Mouse (Mus musculus): ENCODE results near the gene Mms22l. TPM values are rescaled to one million over a fixed set of nuclear protein-coding genes. Genes with fewer than 3 reads are reported as not detected.

Gene Mms22l
- polyA plus RNA-seq, 1 experiment, result 1.5 TPM

GRCm38 (mm10) chr4:24583997-24584396 lies 87.7 kb downstream of the Mms22l start:
- no peak overlapping the region for H3K4me3 ChIP-seq (ENCODE audit: low read depth, low read length)
- TF ChIP-seq POLR2A (IDR thresholded peaks at IDR 0.05; ENCODE audit: low read depth, low read length) (no peak), CTCF (IDR thresholded peaks at IDR 0.05; ENCODE audit: extremely low read depth, insufficient read length, insufficient replicate concordance, low read depth, low read length) (no peak)
- H3K36me3 ChIP-seq (ENCODE audit: control insufficient read depth, insufficient read depth, low read length), result peaks cover 10% of the 10 kb centered on the region; the same call in 1 of the 2 replicates
- no peak overlapping the region for H3K27ac ChIP-seq (ENCODE audit: insufficient read depth, low read depth, low read length)
- 97% methylated on average over 3 of the region's 3 CpGs for WGBS
- H3K4me1 ChIP-seq (ENCODE audit: control insufficient read depth, insufficient read depth, insufficient read length, low read length), result no peaks in the 10 kb centered on the region
- H3K27me3 ChIP-seq (ENCODE audit: control insufficient read depth, insufficient read depth, low read length), result no peaks in the 10 kb centered on the region

GRCm38 (mm10) chr4:24594824-24595223 lies 98.6 kb downstream of the Mms22l start:
- H3K36me3 ChIP-seq (ENCODE audit: control insufficient read depth, insufficient read depth, low read length), result 0 out of 2 replicates have a peak, but pooled peaks cover 4% of the 10 kb centered on the region
- no peak overlapping the region for H3K27ac ChIP-seq (ENCODE audit: insufficient read depth, low read depth, low read length)
- no peak for TF ChIP-seq CTCF (IDR thresholded peaks at IDR 0.05; ENCODE audit: extremely low read depth, insufficient read length, insufficient replicate concordance, low read depth, low read length)
- TF ChIP-seq POLR2A (IDR thresholded peaks at IDR 0.05; ENCODE audit: low read depth, low read length), result no peak
- H3K4me1 ChIP-seq (ENCODE audit: control insufficient read depth, insufficient read depth, insufficient read length, low read length), result no peaks in the 10 kb centered on the region
- no peak overlapping the region for H3K4me3 ChIP-seq (ENCODE audit: low read depth, low read length)
- H3K27me3 ChIP-seq (ENCODE audit: control insufficient read depth, insufficient read depth, low read length), result no peaks in the 10 kb centered on the region

GRCm38 (mm10) chr4:24596942-24597611 lies 100.8 kb downstream of the Mms22l start:
- peaks cover 7% of the 10 kb centered on the region; the same call in 1 of the 2 replicates for H3K36me3 ChIP-seq (ENCODE audit: control insufficient read depth, insufficient read depth, low read length)
- no peaks in the 10 kb centered on the region for H3K27me3 ChIP-seq (ENCODE audit: control insufficient read depth, insufficient read depth, low read length)
- no peaks in the 10 kb centered on the region for H3K4me1 ChIP-seq (ENCODE audit: control insufficient read depth, insufficient read depth, insufficient read length, low read length)
- H3K27ac ChIP-seq (ENCODE audit: insufficient read depth, low read depth, low read length), result no peak overlapping the region
- no peak overlapping the region for H3K4me3 ChIP-seq (ENCODE audit: low read depth, low read length)
- WGBS, result 79% methylated on average over 6 of the region's 6 CpGs
- TF ChIP-seq POLR2A (IDR thresholded peaks at IDR 0.05; ENCODE audit: low read depth, low read length), result no peak
- TF ChIP-seq CTCF (IDR thresholded peaks at IDR 0.05; ENCODE audit: extremely low read depth, insufficient read length, insufficient replicate concordance, low read depth, low read length), result no peak

- TF ChIP-seq POLR2A (IDR thresholded peaks at IDR 0.05; ENCODE audit: low read depth, low read length) (no peak), CTCF (IDR thresholded peaks at IDR 0.05; ENCODE audit: extremely low read depth, insufficient read length, insufficient replicate concordance, low read depth, low read length) (no peak)
- no peak overlapping the region for H3K27ac ChIP-seq (ENCODE audit: insufficient read depth, low read depth, low read length)
- H3K4me3 ChIP-seq (ENCODE audit: low read depth, low read length), result no peak overlapping the region
- WGBS, result 73% methylated on average over 1 of the region's 1 CpGs
- no peaks in the 10 kb centered on the region for H3K4me1 ChIP-seq (ENCODE audit: control insufficient read depth, insufficient read depth, insufficient read length, low read length)
- H3K36me3 ChIP-seq (ENCODE audit: control insufficient read depth, insufficient read depth, low read length), result peaks cover 10% of the 10 kb centered on the region; the same call in 1 of the 2 replicates
- no peaks in the 10 kb centered on the region for H3K27me3 ChIP-seq (ENCODE audit: control insufficient read depth, insufficient read depth, low read length)
Observed at GRCm38 (mm10) chr4:24598637-24599036, 102.4 kb downstream of the Mms22l start.

- Histone ChIP-seq H3K27ac (ENCODE audit: insufficient read depth, low read depth, low read length) (no peak overlapping the region), H3K4me1 (ENCODE audit: control insufficient read depth, insufficient read depth, insufficient read length, low read length) (no peaks in the 10 kb centered on the region), H3K4me3 (ENCODE audit: low read depth, low read length) (no peak overlapping the region), H3K27me3 (ENCODE audit: control insufficient read depth, insufficient read depth, low read length) (no peaks in the 10 kb centered on the region), H3K36me3 (ENCODE audit: control insufficient read depth, insufficient read depth, low read length) (peaks cover 13% of the 10 kb centered on the region)
- TF ChIP-seq POLR2A (IDR thresholded peaks at IDR 0.05; ENCODE audit: low read depth, low read length) (no peak), CTCF (IDR thresholded peaks at IDR 0.05; ENCODE audit: extremely low read depth, insufficient read length, insufficient replicate concordance, low read depth, low read length) (no peak)
- WGBS, result 93% methylated on average over 6 of the region's 6 CpGs
Observed at GRCm38 (mm10) chr4:24601711-24602110, 105.5 kb downstream of the Mms22l start.

- Histone ChIP-seq H3K36me3 (ENCODE audit: control insufficient read depth, insufficient read depth, low read length) (peaks cover under 1% of the 10 kb centered on the region), H3K27ac (ENCODE audit: insufficient read depth, low read depth, low read length) (no peak overlapping the region), H3K27me3 (ENCODE audit: control insufficient read depth, insufficient read depth, low read length) (no peaks in the 10 kb centered on the region), H3K4me1 (ENCODE audit: control insufficient read depth, insufficient read depth, insufficient read length, low read length) (no peaks in the 10 kb centered on the region), H3K4me3 (ENCODE audit: low read depth, low read length) (no peak overlapping the region)
- no peak for TF ChIP-seq POLR2A (IDR thresholded peaks at IDR 0.05; ENCODE audit: low read depth, low read length)
- no peak for TF ChIP-seq CTCF (IDR thresholded peaks at IDR 0.05; ENCODE audit: extremely low read depth, insufficient read length, insufficient replicate concordance, low read depth, low read length)
- 82% methylated on average over 3 of the region's 3 CpGs for WGBS
Observed at GRCm38 (mm10) chr4:24609085-24609484, 112.8 kb downstream of the Mms22l start.

- WGBS, result 89% methylated on average over 2 of the region's 2 CpGs
- Histone ChIP-seq H3K4me1 (ENCODE audit: control insufficient read depth, insufficient read depth, insufficient read length, low read length) (no peaks in the 10 kb centered on the region), H3K36me3 (ENCODE audit: control insufficient read depth, insufficient read depth, low read length) (no peaks in the 10 kb centered on the region; the same call in none of the 2 replicates), H3K27me3 (ENCODE audit: control insufficient read depth, insufficient read depth, low read length) (no peaks in the 10 kb centered on the region), H3K4me3 (ENCODE audit: low read depth, low read length) (no peak overlapping the region), H3K27ac (ENCODE audit: insufficient read depth, low read depth, low read length) (no peak overlapping the region)
- TF ChIP-seq POLR2A (IDR thresholded peaks at IDR 0.05; ENCODE audit: low read depth, low read length) (no peak), CTCF (IDR thresholded peaks at IDR 0.05; ENCODE audit: extremely low read depth, insufficient read length, insufficient replicate concordance, low read depth, low read length) (no peak)
Observed at GRCm38 (mm10) chr4:24609564-24609963, 113.3 kb downstream of the Mms22l start.
